Mouse (Mus musculus) spleen, adult 2 months (tissue): ENCODE measurements around the gene Tal1. TPM values are rescaled to one million over a fixed set of nuclear protein-coding genes. Genes with fewer than 3 reads are reported as not detected.

Experiments
- DNase-seq, 2 experiments: peaks; one replicate each; pipeline versions ENCODE4 v3.0.0 to v3.0.0-alpha.2; 2012 to 2021; ENCODE audit warnings: low spot score in 2 of 2, low read depth in 1 of 2
- H3K27ac ChIP-seq: fragments of 200-500 bp; 2 replicates; pipeline ENCODE4 v1.5.1; 2012; ENCODE audit warnings: low read length, inconsistent platforms; ENCODE audit not compliant: insufficient read depth
- H3K27me3 ChIP-seq: fragments of 200-500 bp; 2 replicates; pipeline ENCODE4 v1.6.1; 2012; ENCODE audit warnings: mild to moderate bottlenecking, moderate library complexity, low read length, inconsistent platforms; ENCODE audit not compliant: control insufficient read depth, insufficient read depth
- H3K36me3 ChIP-seq: fragments of 200-500 bp; 2 replicates; pipeline ENCODE4 v1.6.1; 2012; ENCODE audit warnings: mild to moderate bottlenecking, low read length, inconsistent platforms; ENCODE audit not compliant: control insufficient read depth, insufficient read depth
- H3K4me1 ChIP-seq: fragments of 200-500 bp; 2 replicates; pipeline ENCODE4 v1.6.1; 2011; ENCODE audit warnings: inconsistent platforms; ENCODE audit not compliant: control insufficient read depth, insufficient read depth, insufficient read length
- H3K4me3 ChIP-seq: fragments of 200-500 bp; 2 replicates; pipeline ENCODE4 v1.5.1; 2011; ENCODE audit warnings: mild to moderate bottlenecking, inconsistent platforms; ENCODE audit not compliant: insufficient read depth, insufficient read length; ENCODE audit errors: extremely low read depth
- CTCF ChIP-seq: fragments of 200-500 bp; IDR thresholded peaks from 2 replicates; pipeline ENCODE4 v1.5.1; 2011; ENCODE audit warnings: mild to moderate bottlenecking, inconsistent platforms; ENCODE audit not compliant: insufficient read depth, insufficient read length, insufficient replicate concordance; ENCODE audit errors: extremely low read depth
- POLR2A ChIP-seq: fragments of 200-500 bp; IDR thresholded peaks from 2 replicates; pipeline ENCODE4 v1.6.1; 2011; ENCODE audit warnings: low read depth, low read length, inconsistent platforms
- WGBS: fragments of 180-500 bp; shearing (Covaris S2); methylation state at CpG from one replicate; pipeline ENCODE4 v1.1.7; 2018; 5-methylcytosine and 5-hydroxymethylcytosine counted together
- polyA plus RNA-seq: library from polyadenylated mRNA; depleted of rRNA; stranded (reverse); fragments of >200 nt; gene quantifications from 2 replicates; pipeline ENCODE4 v1.2.3, GENCODE M21; 2012

Gene Tal1
- polyA plus RNA-seq, 1 experiment: 20.9 TPM

DNA sequence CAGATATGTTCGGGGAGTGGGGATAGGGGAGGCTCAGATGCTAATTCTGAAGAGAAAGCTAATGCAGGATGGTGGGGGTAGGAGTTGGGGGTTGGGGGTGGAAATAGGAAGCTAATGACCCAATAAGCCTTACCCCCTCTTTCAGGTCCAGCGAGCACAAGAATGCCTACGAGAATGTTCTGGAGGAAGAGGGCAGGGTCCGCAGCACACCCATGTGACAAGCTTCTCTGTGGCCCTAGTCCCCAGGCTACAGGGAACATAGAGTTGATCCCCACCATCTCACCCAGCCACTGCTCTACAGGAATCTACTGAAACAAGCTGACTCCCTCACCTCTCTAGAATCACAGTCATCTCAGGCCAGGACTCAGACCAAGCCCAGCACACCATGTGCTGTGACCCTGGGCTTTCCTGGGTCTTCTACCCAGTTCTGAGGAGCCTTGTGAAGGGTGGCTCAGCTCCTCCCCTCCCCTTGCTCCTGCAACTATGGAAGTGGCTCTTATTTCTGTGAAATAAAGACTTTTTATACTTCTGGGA lies 37.2 kb downstream of the Tal1 start:
- Histone ChIP-seq H3K4me3 (no peak overlapping the region), H3K27me3 (no peaks in the 10 kb centered on the region), H3K27ac (no peak overlapping the region), H3K36me3 (no peaks in the 10 kb centered on the region), H3K4me1 (no peaks in the 10 kb centered on the region)
- 88% methylated on average over 4 of the region's 4 CpGs for WGBS
- TF ChIP-seq POLR2A: no peak
- no peak for TF ChIP-seq CTCF
- DNase-seq: no peak

DNA sequence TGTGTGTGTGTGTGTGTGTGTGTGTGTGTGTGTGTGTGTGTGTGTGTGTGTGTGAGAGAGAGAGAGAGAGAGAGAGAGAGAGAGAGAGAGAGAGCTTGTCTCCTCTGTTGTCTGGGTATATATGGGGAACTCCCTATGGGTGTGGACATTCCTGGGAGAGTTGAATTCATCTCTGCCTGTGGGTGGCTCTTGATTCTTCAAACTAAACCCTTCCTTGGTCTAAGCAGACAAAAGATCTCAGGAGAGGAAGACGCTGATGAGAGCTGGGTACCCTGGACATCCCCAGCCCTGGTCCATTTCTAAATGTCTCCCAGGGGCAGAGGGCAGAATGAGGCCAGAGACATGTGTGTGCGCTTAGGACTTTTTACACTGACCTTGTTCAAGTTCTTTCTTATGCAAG lies 37.8 kb downstream of the Tal1 start:
- 94% methylated on average over 2 of the region's 2 CpGs for WGBS
- H3K4me1 ChIP-seq: no peaks in the 10 kb centered on the region
- no peaks in the 10 kb centered on the region for H3K36me3 ChIP-seq
- H3K27me3 ChIP-seq: no peaks in the 10 kb centered on the region
- TF ChIP-seq POLR2A (no peak), CTCF (no peak)
- no peak for DNase-seq
- H3K4me3 ChIP-seq: no peak overlapping the region
- H3K27ac ChIP-seq: no peak overlapping the region

DNA sequence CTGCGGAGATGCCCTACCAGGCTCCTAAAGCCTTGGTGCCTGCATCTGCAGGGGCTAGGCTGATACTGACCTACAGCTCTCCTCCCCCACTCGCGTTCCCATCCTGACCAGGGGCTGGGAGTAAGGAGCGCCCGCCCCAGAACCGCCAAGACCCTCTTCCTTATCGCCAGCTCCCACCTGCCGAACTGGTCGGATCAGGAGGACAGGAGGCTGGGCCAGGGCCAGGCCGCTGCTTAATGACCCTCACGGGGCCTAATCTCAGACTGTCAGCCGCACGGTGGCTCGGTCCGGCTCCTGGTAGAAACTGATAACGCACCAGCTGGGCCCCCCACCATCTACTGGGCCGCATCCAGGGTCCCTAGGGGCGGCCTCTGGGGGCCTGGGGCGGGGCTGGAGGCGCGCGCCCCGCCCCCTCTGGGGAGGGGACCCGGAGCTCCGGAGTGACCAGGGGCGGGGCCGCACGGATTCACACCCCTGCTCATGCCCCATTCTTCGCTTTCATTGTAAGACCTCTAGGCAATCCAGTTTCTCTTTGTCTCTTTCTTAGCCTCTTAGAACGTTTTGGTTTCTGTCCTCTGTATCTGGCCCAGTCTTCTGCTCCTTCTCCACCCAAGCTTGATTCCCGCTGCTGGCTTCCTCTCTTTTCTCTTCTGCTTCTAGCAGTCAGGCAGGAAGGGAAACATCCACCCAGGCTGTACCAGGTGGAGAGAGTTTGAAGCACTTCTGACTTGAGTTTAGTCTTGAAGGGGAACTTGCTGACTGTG lies 39.6 kb downstream of the Tal1 start:
- H3K27ac ChIP-seq: peak overlapping the region; percentile 16; the same call in 1 of the 2 replicates
- H3K4me3 ChIP-seq: peak overlapping the region; percentile 19; the same call in 1 of the 2 replicates
- H3K27me3 ChIP-seq: no peaks in the 10 kb centered on the region
- H3K4me1 ChIP-seq: no peaks in the 10 kb centered on the region
- TF ChIP-seq CTCF (no peak), POLR2A (no peak)
- H3K36me3 ChIP-seq: no peaks in the 10 kb centered on the region
- no peak for DNase-seq
- WGBS: 3% methylated on average over 26 of the region's 31 CpGs

DNA sequence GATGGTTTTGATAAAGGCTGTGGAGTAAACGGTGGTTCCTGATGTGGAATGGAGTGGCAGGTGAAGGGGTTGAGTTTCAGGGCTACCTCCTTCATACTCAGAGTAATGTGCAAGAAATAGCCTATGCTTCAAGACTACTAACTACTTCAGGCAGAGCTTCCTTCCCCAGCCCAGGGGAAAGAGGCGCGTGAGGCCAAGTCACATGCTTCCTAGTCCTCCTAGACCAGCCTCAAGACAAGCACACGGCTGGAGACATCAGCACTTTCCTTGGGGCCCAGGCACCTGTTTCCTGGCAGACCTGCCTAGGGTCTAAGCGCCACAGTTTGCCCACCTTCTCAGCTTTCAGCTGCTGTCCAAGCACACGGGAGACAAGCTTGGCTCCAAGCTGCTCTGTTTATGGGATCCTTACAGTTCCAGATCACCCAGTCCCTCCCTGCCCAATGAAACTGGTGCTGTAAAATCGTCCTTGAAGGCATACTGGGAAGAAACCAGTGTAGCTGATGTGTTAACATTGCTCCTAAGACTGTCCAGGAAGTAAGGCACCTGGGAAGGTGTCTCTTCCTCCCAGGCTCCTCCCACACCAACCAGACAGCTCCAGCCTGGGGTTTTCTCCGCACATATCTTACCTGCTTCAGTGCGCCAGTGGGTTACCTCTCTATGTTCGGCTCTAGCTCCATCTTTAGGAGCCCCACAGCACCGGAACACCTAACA lies 40.4 kb downstream of the Tal1 start:
- H3K27ac ChIP-seq: peak overlapping the region; percentile 16; the same call in 1 of the 2 replicates
- no peaks in the 10 kb centered on the region for H3K36me3 ChIP-seq
- no peak for DNase-seq
- TF ChIP-seq POLR2A: no peak
- no peak for TF ChIP-seq CTCF
- WGBS: 5% methylated on average over 11 of the region's 11 CpGs
- 0 out of 2 replicates have a peak overlapping the region, but pooled peaks have one; percentile 17 for H3K4me3 ChIP-seq
- no peaks in the 10 kb centered on the region for H3K27me3 ChIP-seq
- no peaks in the 10 kb centered on the region for H3K4me1 ChIP-seq

DNA sequence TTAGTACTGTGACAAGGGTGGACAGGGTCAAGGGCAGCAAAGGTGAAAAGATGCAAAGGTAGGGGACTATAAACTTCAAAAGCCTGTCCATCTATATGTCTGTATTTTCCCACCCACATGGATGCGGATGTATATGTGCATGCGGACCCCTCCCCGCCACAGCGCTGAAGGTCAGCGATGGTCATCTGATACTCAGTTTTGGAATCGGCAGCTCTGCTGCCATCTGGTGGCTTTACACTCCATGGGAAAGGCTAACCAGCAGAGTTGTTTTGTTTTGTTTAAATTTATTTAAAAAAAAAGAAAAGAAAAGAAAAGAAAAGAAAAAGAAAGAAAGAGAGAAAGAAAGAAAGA lies 40.9 kb downstream of the Tal1 start:
- Histone ChIP-seq H3K36me3 (no peaks in the 10 kb centered on the region), H3K27ac (no peak overlapping the region), H3K4me1 (no peaks in the 10 kb centered on the region), H3K27me3 (no peaks in the 10 kb centered on the region), H3K4me3 (no peak overlapping the region)
- DNase-seq: no peak
- WGBS: 3% methylated on average over 6 of the region's 6 CpGs
- TF ChIP-seq POLR2A (no peak), CTCF (no peak)

DNA sequence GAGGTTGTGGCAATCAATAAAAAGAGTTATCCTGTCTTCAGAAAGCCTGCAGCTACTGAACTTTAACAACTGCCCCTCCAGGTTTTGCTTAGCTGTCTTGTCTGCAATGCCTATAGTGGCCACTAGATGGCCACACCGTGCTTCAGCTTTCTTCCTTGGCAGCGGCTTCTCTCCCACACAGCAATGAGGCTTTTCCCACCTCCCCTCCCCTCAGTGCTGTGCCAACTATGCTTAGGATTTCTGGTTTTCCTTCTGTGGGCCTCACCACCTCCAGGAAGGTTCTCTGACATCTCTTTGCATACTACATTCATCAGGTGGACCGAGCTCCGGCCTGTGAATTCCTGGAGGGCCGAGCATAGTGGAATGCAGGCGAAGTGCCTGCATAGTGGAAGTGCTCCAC lies 45.5 kb downstream of the Tal1 start:
- WGBS: 66% methylated on average over 6 of the region's 6 CpGs
- no peak for TF ChIP-seq POLR2A
- TF ChIP-seq CTCF: peak; percentile 81; the same call in 1 of the 2 replicates
- H3K4me3 ChIP-seq: no peak overlapping the region
- H3K36me3 ChIP-seq: no peaks in the 10 kb centered on the region
- no peak for DNase-seq
- no peak overlapping the region for H3K27ac ChIP-seq
- H3K4me1 ChIP-seq: no peaks in the 10 kb centered on the region
- no peaks in the 10 kb centered on the region for H3K27me3 ChIP-seq

DNA sequence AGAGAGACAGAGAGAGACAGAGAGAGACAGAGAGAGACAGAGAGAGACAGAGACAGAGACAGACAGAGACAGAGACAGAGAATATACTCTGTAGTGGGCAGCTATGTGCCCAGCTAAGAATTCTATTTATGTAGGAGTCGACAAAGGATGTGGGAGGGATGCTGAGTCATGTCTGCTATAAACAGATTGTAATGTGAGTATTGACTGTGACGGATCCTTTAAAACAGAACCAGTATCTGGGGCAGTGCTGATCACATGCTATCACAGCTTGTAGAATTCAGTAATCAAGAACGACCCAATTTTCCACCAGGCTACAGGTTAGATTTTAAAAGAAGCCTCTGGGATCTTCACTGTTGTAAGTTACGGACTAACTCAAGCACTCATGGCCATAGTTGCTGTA lies 47.3 kb downstream of the Tal1 start:
- WGBS: 29% methylated on average over 4 of the region's 4 CpGs
- no peaks in the 10 kb centered on the region for H3K4me1 ChIP-seq
- no peak overlapping the region for H3K4me3 ChIP-seq

More for the DNA sequence above, 47.3 kb downstream of the Tal1 start:
- H3K27me3 ChIP-seq: no peaks in the 10 kb centered on the region
- no peaks in the 10 kb centered on the region for H3K36me3 ChIP-seq
- TF ChIP-seq POLR2A (no peak), CTCF (no peak)
- no peak for DNase-seq
- H3K27ac ChIP-seq: no peak overlapping the region
